Mouse (Mus musculus) myocyte (in vitro differentiated cells): ENCODE results near the gene Fgfbp3.

Experiments used
- CEBPB ChIP-seq: IDR thresholded peaks from 2 replicates; pipeline ENCODE4 v1.6.1; 2011; ENCODE audit warnings: mild to moderate bottlenecking, moderate library complexity; ENCODE audit not compliant: poor library complexity, insufficient read depth, severe bottlenecking
- E2F4 ChIP-seq: IDR thresholded peaks from one replicate; pipeline ENCODE4 v1.6.1; 2011; ENCODE audit warnings: mild to moderate bottlenecking, control low read depth, moderate library complexity; ENCODE audit not compliant: insufficient read depth
- MAX ChIP-seq: IDR thresholded peaks from one replicate; pipeline ENCODE4 v1.6.1; 2011; ENCODE audit warnings: low read depth, mild to moderate bottlenecking, control low read depth
- MYOD1 ChIP-seq, 3 experiments: IDR thresholded peaks; one replicate each; pipeline ENCODE4 v1.6.1; 2011; ENCODE audit warnings: control low read depth in 2 of 3, low read depth in 2 of 3, mild to moderate bottlenecking in 2 of 3, moderate library complexity in 1 of 3; ENCODE audit not compliant: insufficient read length in 2 of 3, control insufficient read depth in 1 of 3
- POLR2A ChIP-seq: IDR thresholded peaks from one replicate; pipeline ENCODE4 v1.6.1; 2011; ENCODE audit warnings: low read depth, mild to moderate bottlenecking, control low read depth, moderate library complexity; ENCODE audit not compliant: insufficient read length
- POLR2AphosphoS2 ChIP-seq: IDR thresholded peaks from one replicate; pipeline ENCODE4 v1.6.1; 2011; ENCODE audit warnings: low read depth, control low read depth; ENCODE audit not compliant: insufficient read length
- TCF12 ChIP-seq: IDR thresholded peaks from one replicate; pipeline ENCODE4 v1.6.1; 2011; ENCODE audit warnings: mild to moderate bottlenecking, control low read depth; ENCODE audit not compliant: poor library complexity, insufficient read depth, severe bottlenecking
- TCF3 ChIP-seq: IDR thresholded peaks from one replicate; pipeline ENCODE4 v1.6.1; 2011; ENCODE audit warnings: low read depth, control low read depth; ENCODE audit not compliant: insufficient read length
- USF1 ChIP-seq: IDR thresholded peaks from one replicate; pipeline ENCODE4 v1.6.1; 2011; ENCODE audit warnings: low read depth, mild to moderate bottlenecking, control low read depth, moderate library complexity

DNA sequence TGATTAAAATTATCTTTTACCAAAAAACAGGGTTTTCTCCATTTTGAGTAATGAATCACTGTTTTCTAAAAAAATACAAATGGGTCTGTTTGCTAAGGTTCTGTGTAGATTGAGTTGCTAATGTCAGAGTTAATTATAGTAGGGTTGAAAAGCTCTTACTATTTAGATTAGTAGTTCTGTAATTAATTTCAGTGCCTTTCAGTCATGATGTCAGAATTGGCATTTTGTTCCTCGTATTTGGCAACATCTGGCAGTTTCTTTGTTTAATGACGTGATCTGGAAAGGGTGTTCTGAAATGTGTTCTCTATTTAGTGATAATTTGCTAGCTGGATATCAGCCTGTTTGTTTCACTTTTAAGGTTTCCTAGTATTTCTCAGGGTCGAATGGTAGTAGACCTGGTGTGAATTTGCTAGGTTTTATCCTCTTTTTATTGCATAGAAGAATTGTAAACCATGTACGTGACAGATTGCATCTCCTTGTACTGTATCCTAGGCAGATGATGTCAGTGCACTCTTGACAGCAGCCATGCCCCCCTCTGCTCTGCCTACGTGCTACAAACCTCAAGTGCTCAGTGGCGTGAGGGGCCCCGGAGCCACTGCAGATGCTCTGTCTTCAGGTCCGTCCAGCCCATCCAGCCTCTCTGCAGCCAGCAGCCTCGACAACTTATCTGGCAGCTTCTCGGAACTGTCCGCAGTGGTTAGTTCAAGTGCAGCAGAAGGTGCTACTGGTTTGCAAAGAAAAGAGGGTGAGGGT lies 40.5 kb downstream of the Fgfbp3 start:
- no peak for TF ChIP-seq POLR2A
- no peak for TF ChIP-seq USF1
- no peak for TF ChIP-seq MAX
- no peak for TF ChIP-seq E2F4
- no peak for TF ChIP-seq POLR2AphosphoS2
- TF ChIP-seq MYOD1 (IDR thresholded peaks at IDR 0.05; ENCODE audit: control insufficient read depth in 1 of 3, insufficient read length in 2 of 3, low read depth in 2 of 3): no peak
- no peak for TF ChIP-seq CEBPB
- TF ChIP-seq TCF3: no peak
- TF ChIP-seq TCF12: no peak
